Mouse (Mus musculus): Measurements from ENCODE around the gene Spem1.

The Spem1 gene

DNA sequence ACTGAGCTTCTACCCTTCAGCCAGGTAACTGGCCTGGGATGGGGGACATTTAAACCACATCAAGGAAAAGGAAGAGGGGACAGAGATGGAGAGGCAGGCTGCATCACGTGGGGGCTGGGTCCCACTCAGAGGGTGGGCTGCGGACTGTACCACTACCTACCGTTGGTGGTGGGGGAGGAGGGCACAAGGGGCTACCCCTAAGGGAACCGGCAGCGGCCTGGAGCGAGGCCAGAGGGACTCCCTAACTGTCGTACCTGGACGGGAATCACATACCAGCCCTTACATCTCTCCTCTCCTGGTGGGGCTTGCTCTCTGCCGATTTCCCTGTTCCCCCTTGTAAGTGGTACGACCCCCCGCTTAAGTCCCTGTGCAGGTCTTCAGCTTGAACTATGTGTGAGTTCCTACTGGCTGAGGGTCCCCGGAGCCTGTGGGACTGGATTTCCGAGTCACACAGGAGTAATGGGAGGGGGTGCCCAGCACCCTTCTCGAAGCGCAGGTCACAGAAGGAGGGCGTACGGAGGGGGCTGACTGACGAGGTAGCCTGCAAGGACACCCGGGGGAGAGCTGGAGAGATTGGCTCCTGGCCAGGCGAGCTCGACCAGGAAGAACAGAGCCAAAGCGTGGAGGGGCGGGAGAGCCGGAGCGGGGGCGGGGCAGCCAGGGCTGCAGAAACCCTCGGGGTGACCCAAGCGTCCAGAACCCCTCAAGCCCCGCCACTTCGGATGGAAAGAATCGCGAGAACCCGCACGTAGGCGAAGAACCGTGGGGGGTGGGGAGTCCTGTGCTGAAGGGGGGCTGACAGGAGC lies 21.4 kb downstream of the Spem1 start:
- DNase-seq (ENCODE audit: low spot score), result peak; percentile 92

DNA sequence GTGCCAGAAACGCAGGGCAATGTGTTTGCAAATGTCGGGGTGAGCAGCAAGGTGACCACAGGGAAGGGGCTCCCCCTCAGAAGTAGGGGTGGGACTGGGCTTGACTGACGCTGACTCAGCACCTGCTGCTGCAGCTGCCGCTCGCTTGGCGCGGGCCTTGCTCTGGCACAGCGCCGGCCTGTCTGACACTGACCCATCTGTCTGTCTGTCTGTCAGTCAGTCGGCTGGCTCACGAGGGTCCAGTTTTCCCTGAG lies 21.9 kb downstream of the Spem1 start:
- DNase-seq (ENCODE audit: low spot score), result peak; percentile 66

DNA sequence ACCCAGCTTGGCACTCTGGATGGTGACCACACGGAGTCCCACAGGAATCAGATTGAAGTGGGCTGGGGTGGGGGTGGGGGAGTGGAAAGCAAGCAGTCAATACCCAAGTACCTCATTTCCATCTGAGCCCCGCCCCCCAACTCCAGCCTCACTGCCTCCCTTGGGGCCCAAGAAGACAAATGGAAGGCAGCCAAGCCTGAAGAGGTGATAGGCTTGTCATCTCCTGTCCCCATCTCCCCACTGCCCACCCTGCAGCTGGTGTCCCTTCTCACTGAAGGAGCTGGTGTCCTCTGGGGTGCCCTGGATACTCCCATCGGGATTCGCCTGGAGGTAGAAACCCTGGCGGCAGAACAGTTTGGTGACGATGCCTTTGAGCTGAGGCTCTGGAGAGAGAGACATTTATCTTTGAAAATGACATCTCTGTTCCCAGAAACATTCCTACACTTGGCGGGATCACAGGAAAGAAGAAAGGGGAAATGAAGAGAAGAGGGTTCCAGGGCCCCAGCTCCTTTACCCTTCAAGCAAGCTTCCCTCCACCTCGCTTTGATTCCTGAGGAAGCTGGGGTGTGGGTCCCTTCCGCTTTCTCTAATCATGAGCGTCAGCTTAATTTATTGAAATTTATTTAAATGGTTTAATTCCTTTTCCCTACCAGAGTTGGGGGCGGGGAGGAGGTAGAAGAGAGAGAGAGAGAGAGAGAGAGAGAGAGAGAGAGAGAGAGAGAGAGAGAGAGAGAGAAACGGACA lies 22.4 kb downstream of the Spem1 start:
- peak; percentile 64 for DNase-seq (ENCODE audit: low spot score)

DNA sequence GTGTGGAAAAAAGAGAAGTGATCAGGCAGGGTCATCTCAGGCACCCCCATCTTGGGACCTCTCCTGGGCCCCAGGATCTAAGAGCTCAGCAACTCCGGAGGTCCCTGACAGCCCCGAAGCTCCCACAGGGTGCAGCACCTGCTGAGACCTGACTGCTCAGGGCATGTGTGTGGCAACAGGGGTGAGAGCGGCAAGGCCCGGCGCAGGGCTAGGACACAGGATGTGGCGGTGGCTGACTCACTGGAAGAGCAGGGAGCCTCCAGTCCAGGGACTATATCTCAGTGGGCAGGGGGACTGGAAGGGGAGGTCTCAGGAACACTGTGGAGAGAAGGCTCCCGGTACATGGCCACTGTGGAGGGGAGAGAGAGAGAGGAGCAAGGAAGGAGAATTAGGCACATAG lies 24.1 kb downstream of the Spem1 start:
- DNase-seq (ENCODE audit: low spot score), result no peak

DNA sequence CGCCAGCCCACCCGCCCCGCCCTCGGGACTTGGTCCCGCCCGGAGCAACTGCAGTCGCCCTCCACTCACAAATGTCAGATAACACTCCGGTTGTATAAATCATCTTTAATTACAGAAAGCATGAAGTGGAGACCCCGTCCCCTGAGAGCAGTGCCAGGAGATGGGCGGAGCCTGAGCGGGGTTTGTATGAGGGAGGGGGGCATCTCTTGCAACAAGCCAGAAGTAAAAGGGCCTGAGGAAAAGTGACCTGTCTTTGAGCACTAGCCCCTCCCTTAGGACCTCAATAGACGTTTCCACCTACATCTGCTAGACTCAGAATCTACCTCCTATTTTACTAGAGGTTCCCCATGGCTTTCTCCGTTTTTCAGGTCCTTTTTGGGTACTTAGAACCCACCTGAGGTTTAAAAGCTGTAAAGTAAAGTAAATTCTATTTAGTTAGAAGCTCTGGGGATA lies 26.0 kb downstream of the Spem1 start:
- DNase-seq (ENCODE audit: low spot score), result no peak

DNA sequence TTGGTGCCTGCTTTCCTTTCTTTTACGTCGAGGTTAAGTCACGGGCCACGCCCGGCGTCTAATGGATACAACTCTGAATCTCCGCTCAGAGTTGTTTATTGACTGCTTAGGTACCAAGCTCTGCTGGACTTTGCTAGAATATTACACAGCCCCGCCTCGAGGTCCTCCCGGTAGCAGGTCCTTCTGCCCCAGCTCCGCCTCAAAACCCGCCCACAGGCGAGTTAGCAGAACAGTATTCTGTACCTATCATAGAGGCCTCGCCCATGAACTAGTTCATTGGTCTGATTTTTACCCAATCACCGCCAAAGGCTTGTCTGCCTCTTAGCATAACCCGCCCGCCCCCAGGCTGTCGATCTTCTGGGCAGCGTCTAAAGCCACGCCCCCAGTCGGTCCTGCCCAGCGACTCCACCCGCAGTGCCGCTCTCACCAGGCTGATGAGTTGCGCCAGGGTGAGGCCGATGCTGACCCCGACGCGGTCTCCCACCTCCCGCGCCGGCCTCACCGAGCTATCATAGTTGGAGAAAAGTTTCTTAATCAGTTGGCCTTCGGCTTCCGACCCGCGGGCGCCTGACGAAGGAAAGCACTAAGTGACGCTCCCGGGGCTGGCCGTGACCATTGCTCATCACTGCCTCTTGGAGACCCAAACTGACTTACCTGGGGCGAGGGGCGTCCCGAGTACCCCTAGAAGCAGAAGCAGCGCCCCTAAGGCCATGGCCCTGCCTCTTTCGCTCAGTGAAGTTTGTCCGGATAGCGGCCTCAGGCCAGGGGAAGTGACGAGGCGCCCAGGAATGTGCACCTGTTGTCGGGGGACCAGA lies 26.6 kb downstream of the Spem1 start, which contains the start of gene Chrnb1:
Gene Chrnb1 (minus strand): TSS at position 776 of the 815 bp plus-strand sequence.
- DNase-seq (ENCODE audit: low spot score), result peak; percentile 94

DNA sequence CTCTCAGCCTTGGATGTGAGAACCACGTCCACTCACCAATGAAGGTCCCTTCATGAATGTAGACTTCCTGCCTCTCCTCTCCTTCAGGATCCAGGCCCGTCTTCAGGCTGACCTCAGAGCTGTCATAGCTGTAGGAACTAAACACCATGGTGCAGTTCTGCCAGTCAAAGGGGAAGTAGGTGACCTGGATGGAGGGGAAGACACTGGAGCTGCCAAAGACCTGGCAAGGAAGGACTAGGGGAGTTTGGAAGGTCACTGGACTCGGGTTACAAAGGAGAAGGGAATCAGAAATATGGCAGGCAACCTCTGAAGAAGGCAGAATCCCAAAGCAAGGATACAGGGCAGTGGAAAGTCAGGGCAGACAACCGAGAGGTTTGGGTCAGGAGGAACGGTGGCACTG lies 28.6 kb downstream of the Spem1 start:
- no peak for DNase-seq (ENCODE audit: low spot score)

DNA sequence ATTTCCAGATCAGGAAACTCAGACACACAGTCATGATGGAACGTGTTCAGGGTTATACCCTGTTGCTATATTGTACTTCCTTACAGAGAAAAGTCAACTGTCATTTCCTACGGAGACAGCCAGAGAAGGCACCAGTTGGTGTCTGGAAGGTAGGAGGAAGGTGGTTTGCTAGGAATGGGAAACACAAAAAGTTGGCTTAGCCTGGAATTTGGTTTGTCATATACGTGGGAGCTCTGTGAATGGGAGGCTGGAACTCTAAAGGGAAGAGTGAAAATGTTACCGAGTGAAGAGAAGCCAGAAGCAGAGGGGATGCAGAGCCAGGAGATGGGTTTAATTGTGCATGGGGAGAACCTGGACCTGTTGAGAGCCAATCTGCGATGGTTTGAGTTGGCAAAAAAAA lies 30.6 kb downstream of the Spem1 start:
- no peak for DNase-seq (ENCODE audit: low spot score)

DNA sequence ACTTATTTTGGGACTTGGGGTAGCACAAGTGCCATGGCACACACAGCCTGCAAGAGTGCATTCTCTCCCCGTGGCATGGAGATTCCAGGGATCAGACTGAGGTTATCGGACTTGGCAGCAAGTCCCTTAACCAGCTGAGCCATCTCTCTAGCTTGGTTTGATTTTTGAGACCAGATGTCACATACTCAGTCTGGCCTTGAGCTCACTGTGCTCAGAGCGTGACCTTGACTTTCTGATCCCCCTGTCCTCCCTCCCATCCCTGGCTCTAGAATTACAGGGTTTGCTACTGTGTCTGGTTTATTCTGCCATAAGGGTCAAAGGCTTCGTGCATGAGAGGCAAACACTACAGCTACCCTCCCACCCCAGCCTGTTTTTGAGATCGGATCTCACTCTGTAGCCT lies 32.5 kb downstream of the Spem1 start:
- DNase-seq (ENCODE audit: low spot score), result no peak

DNA sequence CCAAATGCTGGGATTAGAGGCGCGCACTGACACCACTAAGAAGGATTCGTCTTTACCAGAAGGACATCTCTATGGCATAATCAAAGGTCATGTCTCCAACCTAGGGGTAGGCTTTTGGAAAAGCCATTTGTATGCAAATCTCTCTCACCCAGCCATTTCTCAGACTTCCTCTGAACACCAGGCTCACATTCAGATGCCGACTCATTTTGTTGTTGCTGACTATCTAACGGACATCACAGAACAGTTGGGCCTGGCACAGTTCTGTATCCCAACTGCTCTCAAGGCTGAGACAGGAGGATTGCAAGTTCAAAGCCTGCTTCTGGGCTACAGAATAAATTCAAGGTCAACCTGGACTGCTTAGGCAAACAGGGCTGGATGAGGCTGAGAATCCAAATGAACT lies 34.7 kb downstream of the Spem1 start:
- DNase-seq (ENCODE audit: low spot score), result no peak

DNA sequence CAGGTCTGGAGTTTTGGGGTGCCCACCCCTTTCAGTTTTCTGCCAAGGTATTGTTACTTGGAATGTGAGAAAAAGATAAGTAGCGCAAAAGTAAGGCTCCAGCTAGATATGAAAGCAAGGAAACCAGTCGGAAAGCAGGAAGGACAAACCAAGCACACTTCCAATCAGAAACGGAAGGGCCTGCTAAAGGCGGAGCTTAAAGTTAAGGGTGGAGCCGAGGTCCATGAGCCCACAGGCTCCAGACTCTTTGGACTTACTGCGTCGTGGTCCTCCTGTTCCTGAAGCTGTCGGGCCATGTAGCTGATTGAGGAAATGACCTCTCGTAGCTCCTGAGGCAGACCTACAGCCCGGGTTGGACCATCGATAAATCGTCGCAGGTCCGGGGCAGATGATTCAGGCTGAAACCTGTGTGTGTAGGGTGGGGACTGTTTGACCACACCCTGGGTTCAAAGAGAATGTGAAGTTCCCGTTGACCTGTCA lies 37.1 kb downstream of the Spem1 start:
- peak; percentile 55 for DNase-seq (ENCODE audit: low spot score)

DNA sequence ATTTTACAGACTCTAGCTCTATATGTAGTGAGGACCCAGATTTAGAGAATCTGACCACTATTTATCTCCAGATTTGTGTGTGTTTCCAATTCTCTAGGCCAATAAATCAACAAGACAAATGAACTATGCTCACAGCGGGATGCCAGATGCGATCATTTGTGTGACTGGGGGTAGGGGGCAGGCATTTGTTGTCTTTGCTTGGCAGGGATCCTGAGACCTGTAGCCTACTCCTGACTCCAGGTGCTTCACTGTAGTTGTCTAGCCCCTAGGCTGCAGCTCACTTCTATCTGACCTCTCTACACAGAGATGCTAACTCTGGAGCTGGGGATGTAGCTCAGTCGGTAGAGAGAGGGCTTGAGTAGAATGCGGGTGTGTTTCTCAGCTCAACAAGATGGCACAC lies 40.2 kb downstream of the Spem1 start:
- DNase-seq (ENCODE audit: low spot score), result no peak

DNA sequence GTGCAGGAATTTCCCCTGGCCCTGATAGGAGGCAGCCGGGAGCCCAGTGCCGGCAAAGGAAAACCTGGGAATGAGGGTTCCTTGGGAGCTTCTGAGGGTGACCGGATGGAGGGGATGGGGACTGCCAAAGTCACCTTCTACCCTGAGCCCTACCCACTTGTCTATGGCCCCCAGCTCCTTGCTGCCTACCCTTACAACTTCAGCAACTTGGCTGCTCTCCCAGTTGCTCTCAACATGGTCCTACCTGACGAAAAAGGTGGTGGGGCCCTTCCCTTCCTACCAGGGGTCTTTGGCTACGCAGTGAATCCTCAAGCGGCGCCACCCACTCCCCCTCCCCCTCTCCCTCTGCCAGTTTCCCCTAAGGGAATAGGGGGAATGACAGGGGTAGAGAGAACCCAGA lies 43.0 kb downstream of the Spem1 start:
- DNase-seq (ENCODE audit: low spot score), result no peak

DNA sequence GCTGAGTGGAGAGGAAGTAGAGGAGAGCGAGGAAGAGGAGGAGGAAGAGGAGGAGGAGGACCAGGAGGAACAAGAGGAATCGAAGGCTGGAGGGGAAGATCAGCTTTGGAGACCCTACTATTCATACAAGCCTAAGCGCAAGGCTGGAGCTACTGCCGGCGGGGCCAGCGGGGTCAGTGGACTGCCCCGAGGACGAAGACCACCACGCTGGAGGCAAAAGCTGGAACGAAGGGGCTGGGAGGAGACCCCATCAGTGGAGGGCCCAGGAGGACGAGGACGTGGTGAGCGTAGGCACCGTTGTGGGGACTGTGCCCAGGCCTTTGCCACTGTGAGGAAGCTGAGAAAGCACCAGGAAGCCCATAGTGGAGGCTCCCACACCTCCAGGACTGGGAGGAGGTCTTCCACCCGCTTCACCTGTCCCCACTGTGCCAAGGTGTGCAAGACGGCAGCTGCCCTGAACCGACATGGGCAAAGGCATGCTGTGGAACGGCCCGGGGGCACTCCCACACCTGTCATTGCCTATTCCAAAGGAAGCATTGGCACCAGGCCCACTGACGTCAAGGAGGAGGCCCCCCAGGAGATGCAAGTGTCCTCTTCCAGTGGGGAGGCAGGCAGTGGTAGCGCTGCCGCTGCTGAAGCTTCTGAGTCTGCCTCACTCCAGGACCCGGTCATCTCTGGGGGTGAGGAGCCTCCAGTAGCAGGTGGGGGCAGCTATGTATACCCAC lies 43.6 kb downstream of the Spem1 start:
- DNase-seq (ENCODE audit: low spot score), result peak; percentile 62

DNA sequence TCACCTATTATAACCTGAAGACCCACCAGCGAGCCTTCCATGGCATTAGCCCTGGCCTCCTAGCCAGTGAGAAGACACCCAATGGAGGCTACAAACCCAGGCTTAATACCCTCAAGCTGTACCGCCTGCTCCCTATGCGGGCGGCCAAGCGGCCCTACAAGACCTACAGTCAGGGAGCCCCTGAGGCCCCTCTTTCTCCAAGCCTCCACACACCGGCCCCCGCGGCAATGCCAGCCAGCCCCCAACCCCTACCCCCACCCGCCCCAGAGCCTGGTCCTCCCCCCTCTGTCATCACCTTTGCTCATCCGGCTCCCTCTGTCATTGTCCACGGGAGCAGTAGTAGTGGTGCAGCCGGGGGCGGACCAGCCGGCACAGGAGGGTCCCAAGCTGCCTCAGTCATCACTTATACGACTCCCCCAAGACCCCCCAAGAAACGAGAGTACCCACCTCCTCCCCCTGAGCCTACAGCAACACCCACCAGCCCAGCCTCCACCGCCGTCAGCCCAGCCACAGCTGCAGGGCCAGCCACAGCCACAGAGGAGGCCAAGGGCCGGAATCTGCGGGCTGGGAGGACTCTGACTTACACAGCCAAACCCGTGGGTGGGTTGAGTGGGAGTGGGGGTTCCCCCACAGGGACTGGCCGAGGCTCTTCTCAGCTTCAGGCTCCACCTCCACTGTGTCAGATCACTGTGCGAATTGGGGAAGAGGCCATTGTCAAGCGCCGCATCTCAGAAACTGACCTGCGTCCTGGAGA lies 44.3 kb downstream of the Spem1 start:
- peak; percentile 68 for DNase-seq (ENCODE audit: low spot score)

DNA sequence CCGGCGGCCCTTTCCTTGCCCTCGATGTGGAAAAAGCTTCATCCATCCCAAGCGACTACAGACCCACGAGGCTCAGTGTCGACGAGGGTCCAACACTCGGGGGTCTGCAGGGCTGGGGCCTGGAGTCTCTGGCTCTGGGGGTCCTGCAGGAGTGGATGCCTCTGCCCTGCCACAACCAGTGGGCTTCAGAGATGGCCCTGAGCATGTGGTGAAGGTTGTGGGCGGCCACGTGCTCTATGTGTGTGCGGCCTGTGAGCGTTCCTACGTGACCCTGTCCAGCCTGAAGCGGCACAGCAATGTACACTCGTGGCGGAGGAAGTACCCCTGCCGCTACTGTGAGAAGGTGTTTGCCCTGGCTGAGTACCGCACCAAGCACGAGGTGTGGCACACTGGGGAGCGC lies 45.5 kb downstream of the Spem1 start:
- DNase-seq (ENCODE audit: low spot score), result no peak

DNA sequence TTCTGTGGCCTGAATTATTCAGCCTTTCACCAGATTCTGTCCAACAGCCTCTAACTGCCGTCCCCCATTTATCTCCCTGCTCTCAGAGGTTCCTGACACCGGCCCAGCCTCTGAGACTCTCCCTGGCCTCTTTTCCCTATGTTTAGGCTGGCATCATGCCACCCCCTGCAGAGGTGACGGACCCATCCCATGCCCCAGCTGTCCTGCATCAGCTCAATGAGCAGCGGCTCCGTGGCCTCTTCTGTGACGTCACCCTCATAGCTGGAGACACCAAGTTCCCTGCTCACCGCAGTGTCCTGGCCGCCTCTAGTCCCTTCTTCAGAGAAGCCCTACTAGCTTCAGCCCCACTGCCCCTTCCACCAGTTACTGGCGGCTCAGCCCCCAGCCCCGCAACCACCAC lies 46.3 kb downstream of the Spem1 start:
- DNase-seq (ENCODE audit: low spot score), result no peak

DNA sequence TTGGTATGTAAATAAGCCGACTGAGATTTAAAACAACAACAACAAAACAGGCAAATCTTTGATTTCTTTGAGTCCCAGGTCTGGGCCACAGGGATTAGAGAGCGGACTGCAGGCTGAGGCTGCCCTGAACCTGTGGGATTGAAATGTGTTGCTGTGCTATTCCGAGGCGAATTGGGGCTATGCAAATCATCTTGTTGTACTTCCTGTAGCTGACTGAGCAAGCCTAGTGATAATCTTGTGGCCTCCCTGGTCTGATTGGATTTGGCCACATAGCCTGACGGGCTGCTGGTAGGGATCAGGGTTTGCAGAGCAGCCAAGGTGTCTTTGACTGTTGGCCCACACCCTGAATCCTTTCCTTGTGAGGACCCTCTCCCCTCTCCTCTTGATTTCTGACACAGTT lies 47.0 kb downstream of the Spem1 start:
- no peak for DNase-seq (ENCODE audit: low spot score)
